Mouse (Mus musculus): Measurements from ENCODE around the gene Plcl1. TPM values are rescaled to one million over a fixed set of nuclear protein-coding genes. Genes with fewer than 3 reads are reported as not detected.

Gene Plcl1
- total RNA-seq, 2 experiments from 2014 or later: 0.53 to 1.7 TPM

- no peak for ATAC-seq (replicated peaks; ENCODE audit: low FRiP score, poor library complexity, severe bottlenecking)
Observed at GRCm38 (mm10) chr1:55749770-55750169, 344.0 kb downstream of the Plcl1 start.

GRCm38 (mm10) chr1:55755742-55756141 lies 350.0 kb downstream of the Plcl1 start:
- ATAC-seq (replicated peaks; ENCODE audit: low FRiP score, poor library complexity, severe bottlenecking): no peak

GRCm38 (mm10) chr1:55762284-55762683 lies 356.6 kb downstream of the Plcl1 start:
- no peak for ATAC-seq (replicated peaks; ENCODE audit: low FRiP score, poor library complexity, severe bottlenecking)

- no peak for ATAC-seq (replicated peaks; ENCODE audit: low FRiP score, poor library complexity, severe bottlenecking)
Observed at GRCm38 (mm10) chr1:55763171-55763570, 357.4 kb downstream of the Plcl1 start.

GRCm38 (mm10) chr1:55766743-55767142 lies 361.0 kb downstream of the Plcl1 start:
- no peak for ATAC-seq (replicated peaks; ENCODE audit: low FRiP score, poor library complexity, severe bottlenecking)

GRCm38 (mm10) chr1:55770072-55770785 lies 364.5 kb downstream of the Plcl1 start:
- ATAC-seq (replicated peaks; ENCODE audit: low FRiP score, poor library complexity, severe bottlenecking): no peak

- ATAC-seq (replicated peaks; ENCODE audit: low FRiP score, poor library complexity, severe bottlenecking): no peak
Observed at GRCm38 (mm10) chr1:55792817-55793216, 387.1 kb downstream of the Plcl1 start.

Other genes with a start within 250 kb of the Plcl1 start
- gene Rftn2, start 179.1 kb upstream of the Plcl1 start, total RNA-seq (2015; ENCODE audit: low replicate concordance): not detected in 2 replicates
- gene Rftn2, start 179.1 kb upstream of the Plcl1 start, total RNA-seq (2017; ENCODE audit: low replicate concordance): not detected in 2 replicates
- gene Mars2, start 168.7 kb upstream of the Plcl1 start, total RNA-seq (2015; ENCODE audit: low replicate concordance): 0.84 and 1.4 TPM in 2 replicates
- 2.7 and 3.7 TPM in 2 replicates for gene Mars2, start 168.7 kb upstream of the Plcl1 start, total RNA-seq (2017; ENCODE audit: low replicate concordance)
- not detected in 2 replicates for gene Boll, start 42.5 kb upstream of the Plcl1 start, total RNA-seq (2015; ENCODE audit: low replicate concordance)
- gene Boll, start 42.5 kb upstream of the Plcl1 start, total RNA-seq (2017; ENCODE audit: low replicate concordance): not detected in 2 replicates